Mouse (Mus musculus) cerebellum, adult 9-10 months (tissue): ENCODE measurements at regions not wholly inside any gene's neighbourhood (a gene's known extent, or its start where the extent isn't known, plus 50 kb on each side); places are given as distances from the start of the nearest gene placed in this dataset.

Source experiments
- DNase-seq: peaks from one replicate; pipeline ENCODE4 v3.0.0; 2022

DNA sequence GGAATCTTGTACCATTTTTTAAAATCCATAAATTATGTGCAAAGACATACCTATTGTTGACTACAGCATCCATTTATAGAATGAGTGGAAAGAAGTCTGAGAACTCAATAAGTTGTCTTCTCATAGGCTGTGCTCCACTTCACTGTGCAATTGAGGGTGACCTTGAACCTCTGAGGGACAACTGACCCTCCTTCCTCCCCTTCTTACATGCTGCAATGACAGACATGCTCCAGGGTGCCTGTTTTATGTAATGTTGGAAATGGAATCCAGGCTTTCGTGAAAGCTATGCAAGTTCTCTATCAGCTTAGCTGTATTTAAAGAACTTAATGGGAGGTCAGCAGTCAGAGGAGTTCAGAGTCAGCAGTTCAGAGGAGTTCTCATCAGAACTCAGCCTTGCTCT, 118.9 kb upstream of the Vegfc start:
- DNase-seq = no peak

DNA sequence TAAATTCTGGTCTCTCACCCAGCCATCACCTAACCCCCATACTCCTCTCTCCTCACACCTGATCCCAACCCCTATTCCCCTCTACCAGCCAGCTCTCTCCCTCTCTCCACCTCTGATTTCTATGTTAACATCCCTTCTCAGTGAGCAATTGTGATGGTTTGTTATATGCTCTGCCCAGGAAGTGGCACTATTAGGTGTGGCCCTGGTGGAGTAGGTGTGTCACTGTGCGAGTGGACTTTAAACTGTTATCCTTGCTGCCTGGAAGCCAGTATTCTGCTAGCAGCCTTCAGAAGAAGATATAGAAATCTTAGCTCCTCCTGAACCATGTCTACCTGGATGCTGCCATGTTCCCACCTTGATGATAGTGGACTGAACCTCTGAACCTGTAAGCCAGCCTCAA, 114.4 kb upstream of the Vegfc start:
- no peak for DNase-seq

DNA sequence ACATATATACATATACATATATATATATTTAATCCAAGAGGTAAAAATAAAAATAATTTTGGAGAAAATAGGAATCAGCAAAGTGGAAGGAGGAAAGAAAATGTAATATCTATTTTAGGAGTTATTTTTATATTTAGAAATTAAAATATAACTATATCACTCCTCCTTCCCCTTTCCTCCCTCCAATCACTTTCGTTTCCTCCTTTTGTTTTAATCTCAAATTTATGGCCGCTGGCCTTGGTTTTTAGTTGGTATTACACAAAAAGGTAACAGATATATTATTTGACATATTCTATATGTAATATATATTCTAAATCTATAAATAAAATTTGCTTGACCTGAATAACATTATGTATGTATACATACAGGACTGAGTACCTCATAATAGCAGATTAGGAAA, 93.1 kb upstream of the Vegfc start:
- DNase-seq = no peak

DNA sequence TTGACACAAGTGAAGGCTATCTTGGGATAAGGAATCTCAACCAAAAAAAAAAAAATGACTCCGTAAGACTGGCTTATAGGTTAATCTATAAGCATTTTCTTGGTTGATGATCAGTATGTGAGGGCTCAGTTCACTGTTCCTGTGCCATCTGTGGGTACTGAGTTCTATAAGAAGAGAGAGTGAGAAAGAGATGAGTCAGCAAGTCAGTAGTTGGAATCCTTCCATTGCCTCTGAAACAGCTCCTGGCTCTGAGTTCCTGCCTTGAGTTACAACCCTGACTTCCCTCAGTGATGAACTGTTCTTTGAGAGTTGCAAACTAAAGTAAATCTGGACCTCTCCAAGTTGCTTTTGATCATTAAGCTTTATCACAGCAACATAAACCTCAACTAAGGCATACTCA, 91.7 kb upstream of the Vegfc start:
- no peak for DNase-seq

DNA sequence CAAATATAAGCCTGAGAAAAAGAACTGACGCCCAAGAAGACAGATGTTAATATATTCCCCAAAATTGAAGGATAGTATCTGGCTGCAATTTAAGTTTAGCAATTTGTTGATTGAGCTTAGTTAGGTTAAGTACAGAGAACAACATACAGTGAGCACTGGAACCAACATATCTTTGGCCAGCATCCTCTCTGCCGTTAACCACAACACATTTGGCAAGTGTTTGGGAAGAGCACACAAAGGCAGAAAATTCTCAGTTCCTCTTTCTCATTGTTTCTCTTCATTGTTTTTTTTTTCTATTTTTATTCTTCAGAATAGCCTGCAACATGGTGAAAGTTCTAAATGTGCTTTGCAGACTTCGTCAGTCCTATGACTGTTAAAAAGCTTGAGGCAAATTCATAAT, 83.2 kb upstream of the Vegfc start:
- no peak for DNase-seq

DNA sequence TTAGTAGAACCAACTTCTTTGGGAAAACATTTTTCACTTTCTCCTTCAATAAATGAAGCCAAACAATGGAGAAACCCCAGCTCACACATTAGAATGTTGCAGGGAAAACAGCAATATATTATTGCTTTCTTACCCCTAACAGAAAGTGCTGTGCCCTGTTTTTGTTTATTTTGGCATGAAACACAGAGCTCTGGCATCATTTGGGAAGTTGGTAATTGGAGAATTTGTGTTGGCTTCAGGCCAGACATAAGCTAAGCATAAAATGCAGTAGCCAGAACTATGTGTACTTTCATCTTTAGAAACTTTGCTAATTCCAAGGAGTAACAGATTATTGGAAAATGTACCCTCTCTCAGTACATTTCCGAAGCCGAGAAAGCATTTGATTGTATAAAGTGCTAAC, 79.9 kb upstream of the Vegfc start:
- no peak for DNase-seq

DNA sequence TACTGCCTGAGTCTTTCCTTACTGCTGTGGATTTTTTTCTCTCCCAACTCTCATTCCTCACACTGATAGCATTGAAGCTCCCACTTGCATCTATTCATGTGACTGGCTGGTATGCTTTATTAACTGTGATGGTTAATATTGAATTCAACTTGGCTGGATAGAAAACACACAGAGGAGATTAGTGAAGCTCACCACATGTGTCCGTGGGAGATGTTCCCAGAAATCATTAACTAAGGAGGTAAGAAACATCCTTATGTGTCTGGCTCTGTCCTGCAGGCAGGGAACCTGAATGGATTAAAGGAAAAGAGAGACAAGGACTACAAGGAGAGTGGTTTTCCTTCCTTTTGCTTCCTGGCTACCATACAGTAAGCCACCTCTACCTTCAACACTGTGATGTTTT, 74.5 kb upstream of the Vegfc start:
- DNase-seq = no peak

DNA sequence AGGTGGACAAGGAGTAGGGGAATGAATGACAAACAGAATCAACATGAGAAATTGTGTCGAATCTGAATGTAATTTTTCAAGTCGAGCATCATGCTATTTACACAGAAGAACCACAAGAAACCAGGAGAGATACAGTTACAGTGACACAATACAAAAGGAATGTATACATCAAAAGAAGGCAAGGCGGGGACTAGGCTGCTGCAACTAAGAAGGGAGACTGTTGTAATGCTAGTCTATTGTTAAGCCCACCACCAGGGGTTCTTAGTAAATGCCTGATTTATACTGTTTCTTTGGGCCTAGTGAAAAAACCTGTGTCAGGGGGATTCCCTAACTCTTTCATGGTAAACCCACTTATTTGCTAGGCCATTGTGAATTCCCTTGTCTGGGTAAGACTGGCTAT, 63.3 kb upstream of the Vegfc start:
- DNase-seq = no peak

DNA sequence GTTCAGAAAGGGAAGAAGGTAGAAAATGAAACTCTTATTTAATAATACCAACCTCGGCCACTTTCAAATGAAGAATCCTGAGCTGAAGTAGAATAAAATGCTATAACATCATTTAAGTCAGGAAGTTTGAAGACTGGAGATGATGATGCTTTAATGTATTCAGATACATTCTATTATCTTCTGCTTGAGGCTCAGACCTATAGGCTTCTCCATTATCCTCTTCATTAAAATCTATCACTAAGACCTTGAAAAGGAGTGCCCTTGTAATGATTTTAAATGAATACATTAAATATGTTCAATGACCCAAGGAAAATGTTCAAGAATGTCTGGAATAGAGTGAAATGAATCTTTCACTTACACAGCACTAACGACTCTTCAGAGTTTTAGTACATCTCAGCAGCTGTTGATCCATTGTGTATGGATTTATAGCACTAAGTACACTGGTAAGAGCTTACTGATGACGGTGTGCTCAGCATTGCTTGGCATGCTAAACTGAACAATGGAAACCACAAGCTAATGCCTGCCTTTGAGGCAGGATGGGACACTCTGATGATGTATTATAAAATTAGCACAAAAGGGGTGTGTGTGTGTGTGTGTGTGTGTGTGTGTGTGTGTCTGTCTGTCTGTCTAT, 58.8 kb upstream of the Vegfc start:
- DNase-seq = no peak
